Mouse (Mus musculus): Measurements from ENCODE around the gene Calcoco2. TPM values are rescaled to one million over a fixed set of nuclear protein-coding genes. Genes with fewer than 3 reads are reported as not detected.

Gene Calcoco2
- not detected for polyA plus RNA-seq (2017; shearing (Covaris generic))

DNA sequence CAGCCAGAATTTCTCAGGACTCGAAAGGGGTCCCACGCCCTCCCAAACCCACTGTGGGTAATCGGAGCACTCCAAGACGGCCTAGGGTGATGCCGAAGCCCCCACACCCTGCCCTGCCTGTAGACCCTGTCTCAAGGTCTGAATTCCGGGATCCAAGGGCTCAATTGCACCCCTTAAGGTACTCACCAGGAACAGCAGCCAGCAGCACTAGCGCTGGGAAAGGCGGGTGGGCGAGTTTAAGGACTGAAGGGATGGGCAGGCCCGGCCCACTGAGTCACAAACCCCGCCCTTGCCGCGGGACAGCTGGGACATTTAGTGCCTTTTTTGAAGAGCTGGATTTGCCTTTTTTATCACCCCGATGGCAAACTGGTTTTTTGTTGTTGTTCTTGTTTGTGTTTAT lies at the start of gene Calcoco2:
Gene Calcoco2 (minus strand): TSS at position 214 of the 400 bp plus-strand sequence.

DNA sequence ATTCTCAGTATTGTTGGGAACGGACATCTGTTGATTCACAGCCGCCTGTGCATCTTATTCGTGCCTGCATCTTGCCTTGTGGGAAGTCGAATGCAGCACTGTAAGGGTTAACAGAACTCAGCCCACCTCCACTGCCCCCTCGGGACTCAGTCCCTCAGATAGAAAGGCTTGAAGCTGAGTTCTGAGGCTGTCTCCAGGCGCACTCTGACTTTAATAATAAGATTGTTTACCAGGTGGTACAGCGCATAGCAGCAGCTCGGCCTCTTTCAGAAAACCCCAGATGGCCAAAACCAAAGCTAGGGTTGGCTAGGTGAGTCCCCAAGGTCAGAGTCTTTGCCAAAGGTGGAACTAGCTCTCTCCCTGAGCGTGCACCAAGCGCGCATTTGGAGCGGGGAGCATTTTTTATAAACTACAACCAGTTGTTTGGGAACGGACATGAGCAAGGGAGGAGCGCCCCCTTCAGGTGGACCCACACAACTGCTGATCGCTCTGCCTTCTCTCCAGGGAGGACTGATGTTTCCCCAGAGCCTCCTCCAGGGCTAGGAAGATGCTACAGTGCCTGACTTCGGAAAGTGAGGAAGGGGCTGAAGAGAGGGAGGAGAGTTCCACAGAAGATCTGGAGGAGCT lies 21.6 kb upstream of the Calcoco2 start, which contains the start of gene Ttll6:
Gene Ttll6 (plus strand): TSS at position 548 of the 627 bp plus-strand sequence.

GRCm38 (mm10) chr11:96075509-96076220 lies 36.1 kb downstream of the Calcoco2 start, which contains the start of gene Atp5g1:
Atp5g1 (minus strand) TSS chr11:96075670.

GRCm38 (mm10) chr11:96065215-96065911 lies 46.4 kb downstream of the Calcoco2 start, which contains the start of gene Ube2z:
Ube2z (minus strand) TSS chr11:96065388.

Other genes starting within 250 kb of the Calcoco2 start
- not detected for gene B4galnt2, start 197.1 kb downstream of the Calcoco2 start, polyA plus RNA-seq (2017; shearing (Covaris generic))
- gene Igf2bp1, start 106.0 kb downstream of the Calcoco2 start, polyA plus RNA-seq (2017; shearing (Covaris generic)) = 0.15 TPM
- gene Gip, start 87.4 kb downstream of the Calcoco2 start, polyA plus RNA-seq (2017; shearing (Covaris generic)) = not detected
- 69.0 TPM for gene Snf8, start 77.1 kb downstream of the Calcoco2 start, polyA plus RNA-seq (2017; shearing (Covaris generic))
- gene Ube2z, start 46.6 kb downstream of the Calcoco2 start, polyA plus RNA-seq (2017; shearing (Covaris generic)) = 49.6 TPM
- gene Atp5g1, start 36.3 kb downstream of the Calcoco2 start, polyA plus RNA-seq (2017; shearing (Covaris generic)) = 246 TPM
- not detected for gene Ttll6, start 21.8 kb upstream of the Calcoco2 start, polyA plus RNA-seq (2017; shearing (Covaris generic))
- gene Hoxb13, start 82.4 kb upstream of the Calcoco2 start, polyA plus RNA-seq (2017; shearing (Covaris generic)) = not detected
- not detected for gene Hoxb9, start 159.5 kb upstream of the Calcoco2 start, polyA plus RNA-seq (2017; shearing (Covaris generic))
- not detected for gene Hoxb8, start 169.9 kb upstream of the Calcoco2 start, polyA plus RNA-seq (2017; shearing (Covaris generic))
- gene Hoxb7, start 174.7 kb upstream of the Calcoco2 start, polyA plus RNA-seq (2017; shearing (Covaris generic)) = not detected
- 0.29 TPM for gene Hoxb6, start 180.5 kb upstream of the Calcoco2 start, polyA plus RNA-seq (2017; shearing (Covaris generic))
- 0.33 TPM for gene Hoxb5, start 191.4 kb upstream of the Calcoco2 start, polyA plus RNA-seq (2017; shearing (Covaris generic))
- not detected for gene Hoxb4, start 206.3 kb upstream of the Calcoco2 start, polyA plus RNA-seq (2017; shearing (Covaris generic))
- gene Hoxb3, start 211.4 kb upstream of the Calcoco2 start, polyA plus RNA-seq (2017; shearing (Covaris generic)) = not detected
- gene Hoxb2, start 238.6 kb upstream of the Calcoco2 start, polyA plus RNA-seq (2017; shearing (Covaris generic)) = not detected